Mouse (Mus musculus): ENCODE results near the gene Vmn2r5.
"Not testable (repeated sequence)": the region's sequence is repeated elsewhere in the genome, so short reads cannot be mapped to it uniquely, and the experiment has no call there.

Vmn2r5 gene

GRCm38 (mm10) chr3:64509742-64510141 lies at the start of gene Vmn2r5:
Gene Vmn2r5 (minus strand): TSS chr3:64509842.
- DNase-seq, result not testable (repeated sequence)

GRCm38 (mm10) chr3:64523585-64523984 lies 13.9 kb upstream of the Vmn2r5 start:
- DNase-seq, result not testable (repeated sequence)
